Mouse (Mus musculus) neutrophil, adult 83 days (primary cell): ENCODE results near the gene Arl5c. TPM values are rescaled to one million over a fixed set of nuclear protein-coding genes. Genes with fewer than 3 reads are reported as not detected.

Experiments
- total RNA-seq, 2 experiments: library from RNA; stranded (reverse); gene quantifications; one replicate each; pipeline ENCODE4 v1.2.4; 2023

Arl5c gene
- 10 to 100 TPM; 25.0 to 28.2 TPM for total RNA-seq

DNA sequence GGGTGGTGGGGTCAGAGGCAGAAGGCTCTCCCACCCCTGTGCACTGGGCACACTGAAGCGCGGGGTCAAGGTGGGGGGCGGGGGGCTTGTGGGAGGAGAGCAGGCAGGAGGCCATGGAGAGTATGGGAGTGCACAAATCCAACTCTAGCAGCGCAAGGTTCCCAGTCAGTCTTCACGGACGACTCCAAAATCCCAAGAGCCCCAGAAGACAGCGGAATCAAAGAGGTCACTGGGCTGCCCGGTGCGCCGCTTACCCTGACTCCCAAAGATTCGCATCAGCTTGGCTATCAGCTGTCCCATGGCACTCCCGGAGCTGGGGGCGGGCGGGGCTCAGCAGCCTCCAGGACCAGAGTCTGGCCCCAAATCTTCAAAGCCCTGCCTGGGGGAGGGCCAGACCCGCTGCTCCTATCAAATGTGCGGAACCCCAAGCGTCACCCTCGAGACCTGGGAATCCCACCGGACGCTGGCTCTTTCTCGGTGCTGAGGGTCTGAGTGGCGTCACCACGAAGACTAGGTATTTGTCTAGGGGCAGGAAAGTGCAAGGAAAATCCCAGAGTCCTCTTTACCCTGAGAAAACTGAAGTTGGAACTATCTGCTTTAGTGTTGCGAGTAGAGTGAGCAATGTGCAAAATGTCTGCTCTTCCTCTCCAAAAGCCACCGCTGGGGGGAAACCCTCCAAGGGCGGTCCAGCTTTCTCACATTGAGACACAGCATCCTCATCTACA is at the start of gene Arl5c:
Gene Arl5c, minus strand, starts transcription at position 618 of the 725 bp plus-strand sequence.

DNA sequence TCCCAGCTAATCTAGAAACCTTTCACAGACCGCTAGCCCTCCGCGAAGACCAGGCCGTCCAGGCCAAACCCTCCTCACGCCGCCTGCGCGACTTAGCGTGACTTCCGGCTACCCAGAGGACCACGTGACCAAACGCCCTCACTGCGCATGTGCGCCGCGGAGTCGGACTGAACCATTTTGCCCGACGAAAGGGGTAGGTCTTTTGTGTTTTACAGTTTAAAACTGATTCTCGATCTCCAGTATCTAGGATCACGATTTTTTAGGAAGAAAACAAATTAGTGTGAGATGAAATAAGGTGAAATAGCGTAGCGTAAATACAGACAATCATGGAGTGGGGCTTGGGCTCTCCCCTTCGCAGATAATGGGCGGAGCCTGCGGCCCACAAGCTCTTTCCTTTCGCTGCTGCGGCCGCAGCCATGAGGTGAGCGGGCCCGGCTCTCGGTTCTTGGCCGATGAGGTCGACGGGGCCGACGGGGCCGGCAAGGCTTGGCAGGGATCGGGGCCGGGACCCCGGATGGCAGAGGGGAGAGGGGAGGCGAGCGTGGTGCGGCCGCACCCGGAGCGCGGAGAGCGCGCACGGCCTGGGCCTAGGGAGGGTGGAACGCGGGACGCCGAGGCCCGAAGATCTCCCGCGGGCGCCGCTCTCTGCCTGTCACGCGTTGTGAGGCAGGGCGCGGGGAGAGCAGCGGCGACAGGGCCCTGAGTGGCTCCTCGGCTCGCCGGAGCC is 30.8 kb upstream of the Arl5c start, which contains the start of gene Rpl19:
Gene Rpl19, plus strand, starts transcription at position 141 of the 727 bp plus-strand sequence.

GRCm38 (mm10) chr11:98022555-98023371 is 26.8 kb upstream of the Arl5c start, which contains the start of gene Cacnb1:
Cacnb1 (minus strand) TSS chr11:98023034.

GRCm38 (mm10) chr11:97985727-97986677 is 10.0 kb downstream of the Arl5c start, which contains the start of gene Plxdc1:
Plxdc1 (minus strand) TSS chr11:97986444.

Other genes starting within 250 kb of the Arl5c start
- gene Cwc25, start 229.6 kb downstream of the Arl5c start, total RNA-seq, result 10 to 100 TPM; 28.3 to 34.7 TPM
- not detected for gene 1700001P01Rik, start 220.3 kb downstream of the Arl5c start, total RNA-seq
- gene Rpl23, start 213.7 kb downstream of the Arl5c start, total RNA-seq, result 100 to 1,000 TPM; 609 to 647 TPM
- gene Lasp1, start 197.2 kb downstream of the Arl5c start, total RNA-seq, result 100 to 1,000 TPM; 326 to 330 TPM
- gene B230217C12Rik, start 155.4 kb downstream of the Arl5c start, total RNA-seq, result under 1 TPM; 0.70 to 0.90 TPM
- under 1 TPM in 1 of 2 experiments, not detected in 1; 0.72 TPM for gene Fbxo47, start 112.0 kb downstream of the Arl5c start, total RNA-seq
- 10 to 100 TPM; 10.2 to 11.1 TPM for gene Plxdc1, start 9.7 kb downstream of the Arl5c start, total RNA-seq
- 1 to 10 TPM; 1.4 to 1.5 TPM for gene Cacnb1, start 26.9 kb upstream of the Arl5c start, total RNA-seq
- 100 to 1,000 TPM; 699 to 703 TPM for gene Rpl19, start 30.5 kb upstream of the Arl5c start, total RNA-seq
- not detected for gene Stac2, start 57.3 kb upstream of the Arl5c start, total RNA-seq
- gene Fbxl20, start 154.2 kb upstream of the Arl5c start, total RNA-seq, result 10 to 100 TPM; 25.3 to 28.0 TPM
- 10 to 100 TPM; 34.2 to 40.5 TPM for gene Med1, start 197.1 kb upstream of the Arl5c start, total RNA-seq
- gene Cdk12, start 206.9 kb upstream of the Arl5c start, total RNA-seq, result 10 to 100 TPM; 69.7 to 77.0 TPM